Mouse (Mus musculus): ENCODE measurements around the gene Mkrn1.

- TF ChIP-seq CTCF (IDR thresholded peaks at IDR 0.05; ENCODE audit: borderline replicate concordance, control insufficient read depth, extremely low read depth, insufficient read depth, low read length, poor library complexity) (no peak), POLR2A (IDR thresholded peaks at IDR 0.05; ENCODE audit: control insufficient read depth, extremely low read depth, insufficient read depth, low read length, poor library complexity) (no peak)
Observed at GRCm38 (mm10) chr6:39426725-39427124, 6.5 kb upstream of the Mkrn1 start.
